Mouse (Mus musculus): Measurements from ENCODE around the gene Tjp2.
"Not testable (repeated sequence)": the region's sequence is repeated elsewhere in the genome, so short reads cannot be mapped to it uniquely, and the experiment has no call there.

DNA sequence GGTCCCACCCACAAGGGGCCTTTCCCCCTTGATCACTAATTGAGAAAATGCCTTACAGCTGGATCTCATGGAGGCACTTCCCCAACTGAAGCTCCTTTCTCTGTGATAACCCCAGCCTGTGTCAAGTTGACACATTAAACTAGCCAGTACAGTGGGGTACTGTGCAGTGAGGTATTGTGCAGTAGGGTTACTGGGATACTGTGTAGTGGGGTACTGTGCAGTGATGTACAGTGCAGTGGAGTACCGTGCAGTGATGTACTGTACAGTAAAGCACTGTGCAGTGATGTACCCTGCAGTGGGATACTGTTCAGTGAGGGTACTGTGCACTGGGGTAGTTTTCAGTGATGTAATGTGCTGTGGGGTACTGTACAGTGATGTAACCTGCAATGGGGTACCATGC, 7.5 kb upstream of the Tjp2 start:
- TF ChIP-seq CTCF, EP300 (IDR thresholded peaks at IDR 0.05; ENCODE audit: low read depth): not testable (repeated sequence)
